Mouse (Mus musculus): ENCODE measurements at regions not wholly inside any gene's neighbourhood (a gene's known extent, or its start where the extent isn't known, plus 50 kb on each side); places are given as distances from the start of the nearest gene placed in this dataset.
A peak's percentile ranks its signal among the peaks of the same experiment; 100 is the strongest.

DNA sequence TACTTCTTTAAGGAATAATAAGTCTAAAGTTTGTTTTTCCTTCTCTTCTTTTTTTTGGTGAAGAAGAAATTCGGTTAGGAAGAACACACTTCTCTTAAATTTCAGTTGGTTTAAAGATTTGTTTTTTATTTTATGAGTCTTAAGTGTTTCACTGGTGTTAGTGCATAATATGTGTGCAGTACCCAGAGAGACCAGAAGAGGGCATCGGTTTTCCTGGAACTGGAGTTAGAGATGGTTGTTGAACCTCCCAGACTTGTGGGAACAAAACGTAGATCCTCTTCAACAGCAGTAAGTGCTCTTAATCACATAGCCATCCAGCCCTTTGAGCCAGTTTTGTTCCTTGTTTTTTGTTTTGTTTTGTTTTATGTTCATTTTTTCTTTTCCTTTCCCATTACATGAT is 101.5 kb upstream of the Nebl start:
- Histone ChIP-seq H3K4me1 (ENCODE audit: insufficient read depth, low read depth, low read length) (no peaks in the 10 kb centered on the region), H3K9ac (replicated peaks; ENCODE audit: low read depth) (no peak overlapping the region), H3K27ac (ENCODE audit: low read length) (no peak overlapping the region), H3K4me3 (ENCODE audit: low read depth, low read length) (no peak overlapping the region), H3K9me3 (ENCODE audit: low read length) (no peaks in the 10 kb centered on the region), H3K27me3 (replicated peaks; ENCODE audit: insufficient read depth, low read length) (no peaks in the 10 kb centered on the region), H3K36me3 (ENCODE audit: insufficient read depth, low read length) (no peaks in the 10 kb centered on the region), H3K4me2 (replicated peaks; ENCODE audit: low read depth, low read length) (no peak overlapping the region)
- DNase-seq (ENCODE audit: low spot score): no peak
- TF ChIP-seq CTCF (IDR thresholded peaks at IDR 0.05) (peak; percentile 35), EP300 (IDR thresholded peaks at IDR 0.05) (no peak)
- no peak for ATAC-seq
- 71% methylated on average over 3 of the region's 3 CpGs for WGBS

DNA sequence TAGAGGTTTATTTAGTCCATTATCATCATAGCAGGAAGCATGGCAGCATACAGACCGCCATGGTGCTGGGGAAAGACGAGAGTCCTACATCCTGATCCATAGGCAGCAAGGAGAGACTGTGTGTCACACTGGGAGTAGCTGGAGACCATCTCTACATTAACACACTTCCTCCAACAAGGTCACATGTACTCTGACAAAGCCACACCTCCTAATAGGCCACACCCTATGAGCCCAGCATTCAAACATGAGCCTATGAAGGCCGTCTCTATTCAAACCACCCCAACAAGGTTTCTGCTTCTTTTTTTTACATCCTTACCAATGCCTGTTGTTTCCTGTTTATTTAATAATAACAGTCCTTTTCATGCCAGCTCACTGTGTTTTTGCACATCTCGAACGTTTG is 99.0 kb upstream of the Nebl start:
- H3K9ac ChIP-seq (replicated peaks; ENCODE audit: low read depth): no peak overlapping the region
- ATAC-seq (no peak), DNase-seq (ENCODE audit: low spot score) (no peak)
- TF ChIP-seq CTCF (IDR thresholded peaks at IDR 0.05): no peak
- TF ChIP-seq EP300 (IDR thresholded peaks at IDR 0.05): no peak
- no peak overlapping the region for H3K4me2 ChIP-seq (replicated peaks; ENCODE audit: low read depth, low read length)
- H3K4me3 ChIP-seq (ENCODE audit: low read depth, low read length): no peak overlapping the region
- no peaks in the 10 kb centered on the region for H3K4me1 ChIP-seq (ENCODE audit: insufficient read depth, low read depth, low read length)
- no peaks in the 10 kb centered on the region for H3K27me3 ChIP-seq (replicated peaks; ENCODE audit: insufficient read depth, low read length)
- H3K27ac ChIP-seq (ENCODE audit: low read length): no peak overlapping the region
- WGBS: 77% methylated on average over 5 of the region's 5 CpGs
- no peaks in the 10 kb centered on the region for H3K36me3 ChIP-seq (ENCODE audit: insufficient read depth, low read length)
- no peaks in the 10 kb centered on the region for H3K9me3 ChIP-seq (ENCODE audit: low read length)

DNA sequence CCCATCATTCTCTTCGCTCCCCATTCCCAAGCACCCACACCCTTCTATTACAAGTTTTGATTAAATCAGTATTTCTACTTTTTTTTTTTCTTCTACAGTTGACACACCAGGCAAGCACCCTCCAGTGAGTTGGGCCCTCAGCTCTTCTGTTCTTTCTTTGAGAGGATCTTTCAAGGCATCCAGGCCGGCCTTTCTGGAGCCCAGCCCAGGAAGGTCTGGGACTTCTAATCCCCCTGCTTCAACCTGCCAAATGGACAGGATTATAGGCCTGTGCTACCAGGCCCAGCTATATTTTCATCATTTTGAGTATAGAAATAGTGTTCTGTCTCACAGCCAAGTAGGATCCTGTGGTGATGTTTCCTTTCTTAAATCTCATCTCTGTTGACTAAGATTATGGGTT is 94.0 kb upstream of the Nebl start:
- H3K4me1 ChIP-seq (ENCODE audit: insufficient read depth, low read depth, low read length): no peaks in the 10 kb centered on the region
- H3K36me3 ChIP-seq (ENCODE audit: insufficient read depth, low read length): no peaks in the 10 kb centered on the region
- no peak overlapping the region for H3K9ac ChIP-seq (replicated peaks; ENCODE audit: low read depth)
- H3K4me2 ChIP-seq (replicated peaks; ENCODE audit: low read depth, low read length): no peak overlapping the region
- no peak for DNase-seq (ENCODE audit: low spot score)
- H3K9me3 ChIP-seq (ENCODE audit: low read length): no peaks in the 10 kb centered on the region
- no peak overlapping the region for H3K4me3 ChIP-seq (ENCODE audit: low read depth, low read length)
- no peak for ATAC-seq
- TF ChIP-seq EP300 (IDR thresholded peaks at IDR 0.05) (no peak), CTCF (IDR thresholded peaks at IDR 0.05) (no peak)
- H3K27me3 ChIP-seq (replicated peaks; ENCODE audit: insufficient read depth, low read length): no peaks in the 10 kb centered on the region
- no peak overlapping the region for H3K27ac ChIP-seq (ENCODE audit: low read length)
- WGBS: 80% methylated on average over 2 of the region's 2 CpGs

DNA sequence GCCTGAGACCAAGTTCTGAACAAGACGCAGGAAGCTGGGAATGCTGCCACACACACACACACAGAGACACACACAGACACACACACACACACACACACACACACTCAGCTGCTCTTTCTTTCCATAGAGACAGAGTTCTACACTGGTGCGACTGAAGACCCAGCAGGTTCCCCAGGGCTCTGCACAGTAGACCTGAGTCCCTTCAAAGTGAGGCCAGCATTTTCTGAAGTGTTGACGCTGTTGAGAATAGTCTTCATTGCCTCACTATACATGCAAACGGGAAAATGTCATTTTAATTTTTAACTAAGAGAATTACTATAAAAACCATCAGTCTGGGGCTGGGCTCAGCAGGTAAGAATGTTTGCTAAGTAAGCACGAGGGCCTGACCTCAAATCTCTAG is 92.9 kb upstream of the Nebl start:
- peak; percentile 41; the same call in 1 of the 2 replicates for ATAC-seq

DNA sequence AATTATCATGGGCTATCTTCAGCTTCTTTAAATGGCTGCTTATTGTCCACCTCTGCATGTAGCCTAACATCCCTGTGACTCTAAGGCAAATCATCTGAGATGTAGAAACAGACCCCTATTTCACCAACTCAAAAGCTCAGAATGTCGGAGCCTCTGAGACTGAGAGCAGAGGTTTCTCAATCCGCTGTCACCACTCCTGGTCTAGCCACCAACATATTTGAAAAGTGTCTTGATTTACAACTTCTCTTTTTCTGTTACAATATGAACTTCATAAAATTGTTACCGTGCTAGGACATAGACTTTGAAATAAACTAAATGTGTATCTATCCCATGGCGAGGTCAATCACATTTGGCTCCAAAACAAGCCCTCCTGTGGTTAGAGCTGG is 91.3 kb upstream of the Nebl start:
- H3K9ac ChIP-seq (replicated peaks; ENCODE audit: low read depth): no peak overlapping the region
- no peaks in the 10 kb centered on the region for H3K36me3 ChIP-seq (ENCODE audit: insufficient read depth, low read length)
- H3K4me2 ChIP-seq (replicated peaks; ENCODE audit: low read depth, low read length): no peak overlapping the region
- no peak overlapping the region for H3K27ac ChIP-seq (ENCODE audit: low read length)
- TF ChIP-seq EP300 (IDR thresholded peaks at IDR 0.05): no peak
- no peak for TF ChIP-seq CTCF (IDR thresholded peaks at IDR 0.05)
- H3K4me1 ChIP-seq (ENCODE audit: insufficient read depth, low read depth, low read length): no peaks in the 10 kb centered on the region
- DNase-seq (ENCODE audit: low spot score) (no peak), ATAC-seq (no peak)
- H3K27me3 ChIP-seq (replicated peaks; ENCODE audit: insufficient read depth, low read length): no peaks in the 10 kb centered on the region
- WGBS: 85% methylated on average over 4 of the region's 4 CpGs
- H3K9me3 ChIP-seq (ENCODE audit: low read length): no peaks in the 10 kb centered on the region
- no peak overlapping the region for H3K4me3 ChIP-seq (ENCODE audit: low read depth, low read length)

More for the DNA sequence above, 92.9 kb upstream of the Nebl start:
- TF ChIP-seq EP300 (IDR thresholded peaks at IDR 0.05) (no peak), CTCF (IDR thresholded peaks at IDR 0.05) (no peak)
- no peaks in the 10 kb centered on the region for H3K36me3 ChIP-seq (ENCODE audit: insufficient read depth, low read length)
- WGBS: 50% methylated on average over 5 of the region's 5 CpGs
- no peaks in the 10 kb centered on the region for H3K27me3 ChIP-seq (replicated peaks; ENCODE audit: insufficient read depth, low read length)
- no peaks in the 10 kb centered on the region for H3K9me3 ChIP-seq (ENCODE audit: low read length)
- peak; percentile 21 for DNase-seq (ENCODE audit: low spot score)
- H3K27ac ChIP-seq (ENCODE audit: low read length): no peak overlapping the region
- no peak overlapping the region for H3K4me2 ChIP-seq (replicated peaks; ENCODE audit: low read depth, low read length)
- no peaks in the 10 kb centered on the region for H3K4me1 ChIP-seq (ENCODE audit: insufficient read depth, low read depth, low read length)
- no peak overlapping the region for H3K4me3 ChIP-seq (ENCODE audit: low read depth, low read length)
- no peak overlapping the region for H3K9ac ChIP-seq (replicated peaks; ENCODE audit: low read depth)

DNA sequence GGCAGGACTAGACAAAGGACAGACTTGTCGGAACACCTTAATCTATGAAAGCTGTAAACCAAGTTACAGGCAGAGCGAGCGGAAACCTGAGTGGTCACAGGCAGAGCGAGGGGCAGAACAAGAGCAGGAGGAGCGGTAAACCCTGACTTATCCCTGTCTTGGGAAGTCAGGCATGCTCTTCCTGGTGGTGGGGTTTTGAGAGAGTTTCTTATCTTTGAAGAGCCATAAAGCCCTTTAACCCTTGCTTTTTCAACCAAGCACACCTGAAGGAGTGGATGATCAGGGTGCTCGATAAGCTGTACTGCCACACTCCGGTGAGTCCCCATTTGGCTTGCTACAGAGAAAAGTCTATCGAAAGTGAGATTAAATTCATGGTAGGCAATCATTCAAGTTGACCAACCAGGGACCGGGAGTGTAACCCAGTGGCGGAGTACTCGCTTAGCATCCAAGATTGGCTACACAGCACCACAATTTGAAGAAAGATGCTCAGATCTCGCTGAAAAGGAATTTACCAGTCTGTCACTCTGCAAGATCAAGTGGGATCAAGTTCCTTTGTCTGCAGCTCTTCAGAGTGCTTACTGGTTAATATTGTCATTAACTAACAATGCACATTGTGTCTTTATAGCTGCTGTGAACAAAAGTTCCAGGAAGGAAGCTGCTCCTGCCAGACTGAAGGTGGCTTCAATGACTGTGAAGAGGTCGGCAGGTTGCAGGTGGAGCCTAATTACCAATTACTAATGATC is 90.8 kb upstream of the Nebl start:
- ATAC-seq (no peak), DNase-seq (ENCODE audit: low spot score) (no peak)
- WGBS: 68% methylated on average over 13 of the region's 13 CpGs
- Histone ChIP-seq H3K9me3 (ENCODE audit: low read length) (no peaks in the 10 kb centered on the region), H3K9ac (replicated peaks; ENCODE audit: low read depth) (no peak overlapping the region), H3K27me3 (replicated peaks; ENCODE audit: insufficient read depth, low read length) (no peaks in the 10 kb centered on the region), H3K4me2 (replicated peaks; ENCODE audit: low read depth, low read length) (no peak overlapping the region), H3K36me3 (ENCODE audit: insufficient read depth, low read length) (no peaks in the 10 kb centered on the region), H3K27ac (ENCODE audit: low read length) (no peak overlapping the region), H3K4me3 (ENCODE audit: low read depth, low read length) (no peak overlapping the region), H3K4me1 (ENCODE audit: insufficient read depth, low read depth, low read length) (no peaks in the 10 kb centered on the region)
- TF ChIP-seq EP300 (IDR thresholded peaks at IDR 0.05) (no peak), CTCF (IDR thresholded peaks at IDR 0.05) (no peak)

All from lung, postnatal 0 days (tissue).